Comparison of ENCODE assay signal across 27 mouse cellular contexts in the genomic region with DNA sequence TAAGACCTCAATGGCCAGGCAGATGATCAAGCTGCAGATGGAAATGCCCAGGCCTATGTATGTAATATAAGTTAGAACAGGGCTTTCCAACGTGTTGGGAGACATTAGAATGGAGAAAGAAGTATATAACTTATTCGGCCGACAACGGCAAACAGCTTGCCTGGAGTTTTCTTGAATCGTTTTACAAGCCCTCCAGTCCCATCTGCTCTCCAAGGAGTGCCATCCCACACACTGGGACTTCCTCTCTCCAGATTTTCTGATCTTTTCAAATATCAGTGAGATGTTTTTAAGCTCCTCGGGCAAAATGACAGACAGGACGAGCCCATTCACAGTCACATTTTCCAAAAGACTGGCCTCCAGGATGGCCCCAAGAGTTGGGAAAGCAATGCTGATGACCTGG. TPM values are rescaled to one million over a fixed set of nuclear protein-coding genes. Genes with fewer than 3 reads are reported as not detected.
DNase-seq lines count a peak whose midpoint lies in the region; TF ChIP-seq lines count a peak whose summit lies in the region.
"Had no signal": no experiment of that assay in that cellular context is flagged by ENCODE, and none has a peak within 500 bp of the region (broad histone marks: within the 10 kb centered on the region; RNA-seq: fewer than 3 reads in every experiment).

No protein-coding gene starts in this region.

- peak overlapping the region; percentile 70 for H3K27ac ChIP-seq in layer of hippocampus, adult 2 months
- H3K27ac ChIP-seq in limb, embryonic 10.5 days: no peak overlapping the region
- H3K27ac ChIP-seq: embryonic facial prominence, embryonic 13.5 days; heart, embryonic 15.5 days; hindbrain, embryonic 14.5 days; liver, embryonic 13.5 days had no signal

- H3K36me3 ChIP-seq in limb, embryonic 10.5 days: no peaks in the 10 kb centered on the region
- H3K36me3 ChIP-seq: embryonic facial prominence, embryonic 13.5 days; heart, embryonic 15.5 days; liver, embryonic 13.5 days had no signal

- no peak overlapping the region for H3K4me3 ChIP-seq in layer of hippocampus, adult 2 months
- no peak overlapping the region for H3K4me3 ChIP-seq in limb, embryonic 10.5 days
- H3K4me3 ChIP-seq: embryonic facial prominence, embryonic 13.5 days; heart, embryonic 15.5 days; liver, embryonic 13.5 days; megakaryocyte, embryonic 14.5 days had no signal

- TF ChIP-seq CTCF in layer of hippocampus, adult 2 months (conservative IDR thresholded peaks at IDR 0.05): no peak

- peak; percentile 15 for DNase-seq in left cerebral cortex, adult 11 months (ENCODE audit: low spot score)
- no peak for DNase-seq in left cerebral cortex, postnatal 4 days
- DNase-seq in layer of hippocampus, adult 2 months (ENCODE audit: low spot score in 2 of 2): peak; percentile 59 to 68
- peak; percentile 44 to 48 for DNase-seq in left cerebral cortex, postnatal 14 days (ENCODE audit: low spot score in 2 of 2)
- DNase-seq in right cerebral cortex, postnatal 25 days: peak; percentile 26
- no peak for DNase-seq in limb, embryonic 10.5 days (ENCODE audit: low spot score)
- no peak for DNase-seq in kidney, adult 9 months
- DNase-seq: adrenal gland, adult 8-10 months; B cell, adult 2 months; cerebellum, adult 2 months; cerebellum, postnatal 36 days; embryo, embryonic 11 days; heart, postnatal 4 days; kidney, postnatal 25 days; liver, embryonic 13.5 days; lung, adult 2 months; midbrain, embryonic 14.5 days; thymus, adult 2 months had no signal

- WGBS in limb, embryonic 10.5 days: 94% methylated on average over 7 of the region's 7 CpGs

- intact Hi-C loops in left cerebral cortex, postnatal 4 days (cut with DNase I): no loop called here
- intact Hi-C loops in left cerebral cortex, postnatal 14 days (cut with DNase I): no loop called here

- H3K9me3 ChIP-seq in limb, embryonic 10.5 days (replicated peaks): no peaks in the 10 kb centered on the region
- H3K9me3 ChIP-seq: embryonic facial prominence, embryonic 13.5 days; heart, embryonic 15.5 days; liver, embryonic 13.5 days had no signal

- H3K4me1 ChIP-seq in limb, embryonic 10.5 days: no peaks in the 10 kb centered on the region
- H3K4me1 ChIP-seq: embryonic facial prominence, embryonic 13.5 days; heart, embryonic 15.5 days; liver, embryonic 13.5 days; megakaryocyte, embryonic 14.5 days had no signal

- no peaks in the 10 kb centered on the region for H3K27me3 ChIP-seq in limb, embryonic 10.5 days (ENCODE audit: low read depth, poor library complexity, severe bottlenecking)
- H3K27me3 ChIP-seq: embryonic facial prominence, embryonic 13.5 days; heart, embryonic 15.5 days; liver, embryonic 13.5 days; megakaryocyte, embryonic 14.5 days had no signal

RNA-seq across cellular contexts. Expression of a gene that starts 18.6 kb away (rescaled TPM):
- total RNA-seq in left cerebral cortex, postnatal 4 days (2021): under 1 TPM; 0.36 to 0.56 TPM
- 1 to 10 TPM; 1.3 to 2.1 TPM for total RNA-seq in layer of hippocampus, adult 2 months (2021)
- under 1 TPM; 0.57 to 0.59 TPM for total RNA-seq in left cerebral cortex, postnatal 14 days (2021)
- not detected in 2 replicates for polyA plus RNA-seq in limb, embryonic 10.5 days (2016; fragmentation: Nextera tagmentation; extraction: Ambion mirVana)
- total RNA-seq: MEL had no signal
- polyA plus RNA-seq: activated CD4-positive, CD25-positive, alpha-beta regulatory T cell, adult 4 months; inflammation-experienced regulatory T-cells, adult 6 months; kidney, embryonic 14.5 days; liver, embryonic 13.5 days; small intestine, adult 2 months had no signal

RNA-seq across cellular contexts. Expression of a gene that starts 31.3 kb away (rescaled TPM):
- total RNA-seq in left cerebral cortex, postnatal 4 days (2021): under 1 TPM; 0.36 to 0.44 TPM
- total RNA-seq in layer of hippocampus, adult 2 months (2021): under 1 TPM; 0.71 to 0.74 TPM
- under 1 TPM; 0.44 to 0.68 TPM for total RNA-seq in left cerebral cortex, postnatal 14 days (2021)
- not detected in 2 replicates for polyA plus RNA-seq in limb, embryonic 10.5 days (2016; fragmentation: Nextera tagmentation; extraction: Ambion mirVana)
- total RNA-seq: MEL had no signal
- polyA plus RNA-seq: activated CD4-positive, CD25-positive, alpha-beta regulatory T cell, adult 4 months; inflammation-experienced regulatory T-cells, adult 6 months; kidney, embryonic 14.5 days; liver, embryonic 13.5 days had no signal

Comparison
In these comparisons a context has a peak if more than half of its experiments do, and no peak if none do; other contexts are left out.
1. DNase-seq: peak in left cerebral cortex, adult 11 months (single experiment), layer of hippocampus, adult 2 months (2 of 2), left cerebral cortex, postnatal 14 days (2 of 2) and right cerebral cortex, postnatal 25 days (single experiment); none in left cerebral cortex, postnatal 4 days (single experiment), limb, embryonic 10.5 days (single experiment) and kidney, adult 9 months (single experiment).